Mouse (Mus musculus): ENCODE measurements around the gene Kmo.

Kmo gene

DNA sequence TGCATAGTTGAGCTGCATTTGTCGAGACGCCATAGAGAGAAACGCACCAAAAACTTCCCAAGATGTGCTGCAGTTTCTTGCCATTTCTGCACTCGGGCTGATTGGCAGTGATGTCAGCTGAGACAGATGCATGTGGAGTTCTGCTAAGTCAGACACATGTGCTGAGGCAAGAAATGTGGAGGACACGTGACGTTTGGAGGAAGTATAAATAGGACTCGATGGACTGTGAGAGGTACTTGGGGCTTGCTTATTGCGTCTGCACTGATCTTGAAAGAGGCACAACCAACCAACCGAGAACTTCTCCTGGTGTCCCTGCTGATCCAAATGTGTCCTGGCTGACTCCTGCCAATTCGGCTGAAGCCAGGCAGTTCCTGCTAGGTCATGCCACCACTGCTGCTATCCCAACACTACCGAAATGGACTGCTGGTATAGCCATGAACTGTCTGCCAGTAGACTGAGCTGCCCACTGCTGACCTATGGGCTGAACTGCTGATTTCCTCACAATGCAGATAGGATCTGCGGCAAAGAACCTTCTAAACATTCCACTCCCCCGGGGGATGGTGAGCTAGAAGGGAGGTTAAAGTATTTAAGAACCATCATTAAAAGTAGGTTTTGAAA lies at the start of gene Kmo:
Kmo (plus strand) TSS at position 568 of the 618 bp plus-strand sequence.
- no peak for DNase-seq (ENCODE audit: low spot score)

DNA sequence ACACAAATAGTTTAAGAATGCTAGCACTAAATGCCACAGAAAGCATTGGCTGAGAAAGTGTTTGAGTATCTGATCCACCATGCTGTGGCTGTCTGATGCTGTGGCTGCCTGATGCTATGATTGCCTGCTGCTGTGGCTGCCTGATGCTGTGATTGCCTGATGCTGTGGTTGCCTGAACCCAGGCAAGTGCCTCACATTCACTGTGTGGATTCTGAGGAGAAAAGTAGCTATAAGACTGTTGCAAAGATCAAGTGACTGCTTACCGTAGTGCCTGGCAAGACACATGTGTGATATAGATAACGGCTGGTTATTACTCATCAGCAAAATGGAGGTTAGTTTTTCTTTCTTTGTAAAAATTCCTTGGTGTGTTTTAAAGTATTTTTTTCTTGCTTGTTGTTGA lies 46.1 kb upstream of the Kmo start:
- DNase-seq (ENCODE audit: low spot score), result no peak

- no peak for DNase-seq (ENCODE audit: low spot score)
Observed at GRCm38 (mm10) chr1:175578425-175579096, 41.6 kb upstream of the Kmo start.

GRCm38 (mm10) chr1:175579598-175580235 lies 40.5 kb upstream of the Kmo start:
- no peak for DNase-seq (ENCODE audit: low spot score)

- DNase-seq (ENCODE audit: low spot score), result no peak
Observed at GRCm38 (mm10) chr1:175580346-175580745, 39.8 kb upstream of the Kmo start.

- no peak for DNase-seq (ENCODE audit: low spot score)
Observed at GRCm38 (mm10) chr1:175582799-175583198, 37.4 kb upstream of the Kmo start.

GRCm38 (mm10) chr1:175585267-175585666 lies 34.9 kb upstream of the Kmo start:
- DNase-seq (ENCODE audit: low spot score), result no peak

GRCm38 (mm10) chr1:175586656-175587055 lies 33.5 kb upstream of the Kmo start:
- no peak for DNase-seq (ENCODE audit: low spot score)

GRCm38 (mm10) chr1:175592832-175593231 lies 27.3 kb upstream of the Kmo start:
- no peak for DNase-seq (ENCODE audit: low spot score)

GRCm38 (mm10) chr1:175602231-175602630 lies 17.9 kb upstream of the Kmo start:
- DNase-seq (ENCODE audit: low spot score), result no peak

GRCm38 (mm10) chr1:175603390-175603789 lies 16.8 kb upstream of the Kmo start:
- DNase-seq (ENCODE audit: low spot score), result no peak

DNA sequence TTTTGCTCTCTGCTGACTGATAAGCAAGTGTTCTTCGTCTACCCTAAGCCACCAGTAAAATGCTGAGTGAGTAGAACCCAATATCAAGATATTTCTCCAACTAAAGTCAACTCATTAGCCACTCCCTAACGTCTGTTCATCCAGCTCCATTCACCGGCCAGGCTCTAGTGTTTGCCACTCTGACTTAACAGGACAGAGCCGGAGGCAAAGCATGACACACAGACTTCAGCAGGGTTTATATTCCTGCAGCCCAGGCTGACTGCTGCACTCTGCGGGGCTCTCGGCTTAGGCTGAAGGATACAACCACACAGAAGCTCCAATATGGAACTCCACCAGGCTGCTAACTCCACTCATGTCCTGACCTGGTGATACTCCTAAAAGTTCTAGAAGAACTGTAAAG lies 12.9 kb upstream of the Kmo start:
- DNase-seq (ENCODE audit: low spot score), result no peak

DNA sequence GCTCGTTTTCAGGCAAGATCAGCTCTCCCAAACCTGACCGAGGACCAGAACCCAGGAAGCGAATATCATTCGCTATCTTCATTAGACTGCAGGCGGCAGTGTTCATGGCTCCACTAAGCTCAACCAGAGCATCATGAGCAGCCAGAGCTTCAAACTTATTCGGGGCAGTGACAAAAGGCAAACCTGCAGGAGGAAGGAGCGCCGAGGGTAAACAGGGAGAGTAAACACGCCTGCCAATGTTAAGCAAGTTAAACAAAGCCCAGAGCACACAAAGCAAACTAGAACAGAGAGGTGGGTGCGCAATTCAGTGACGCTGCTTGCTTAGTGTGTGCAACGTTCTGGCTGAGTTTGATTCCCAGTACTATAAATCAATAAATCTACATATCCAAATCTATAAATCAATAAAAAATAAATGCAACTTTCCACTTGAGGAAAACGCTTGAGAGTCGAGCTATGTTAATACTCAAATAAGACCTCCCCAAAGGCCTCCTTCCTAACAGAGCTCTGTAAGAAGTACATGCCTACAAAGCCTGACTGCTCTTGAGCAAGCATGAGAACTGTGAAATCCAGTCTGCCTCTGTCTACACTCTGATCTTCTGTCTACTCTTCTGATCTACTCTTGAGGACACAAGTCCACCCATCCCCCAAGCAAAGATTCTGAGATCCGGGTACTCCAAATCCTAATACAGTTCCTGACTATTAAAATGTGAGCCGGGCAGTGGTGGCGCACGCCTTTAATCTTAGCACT lies 12.2 kb upstream of the Kmo start:
- DNase-seq (ENCODE audit: low spot score), result no peak

DNA sequence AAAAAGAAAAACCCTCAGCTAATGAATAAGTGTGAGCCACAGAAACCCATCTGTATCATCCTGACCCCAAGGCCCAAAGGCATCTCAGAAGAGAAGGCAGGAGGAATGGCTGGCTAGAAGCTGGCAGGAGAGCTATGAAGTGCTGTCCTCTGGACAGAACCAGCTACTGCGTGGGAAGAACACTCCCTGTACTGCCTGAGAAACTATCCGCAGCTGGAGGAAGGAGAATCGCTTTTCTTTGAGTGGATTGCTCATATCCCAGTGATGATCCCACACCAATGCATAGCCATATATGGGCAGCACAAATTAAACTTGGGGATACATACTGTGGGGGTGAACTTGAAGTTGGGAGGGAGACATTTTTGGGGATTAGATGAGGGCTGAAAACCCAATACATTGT lies 11.5 kb upstream of the Kmo start:
- no peak for DNase-seq (ENCODE audit: low spot score)

GRCm38 (mm10) chr1:175614992-175615391 lies 5.2 kb upstream of the Kmo start:
- no peak for DNase-seq (ENCODE audit: low spot score)

DNA sequence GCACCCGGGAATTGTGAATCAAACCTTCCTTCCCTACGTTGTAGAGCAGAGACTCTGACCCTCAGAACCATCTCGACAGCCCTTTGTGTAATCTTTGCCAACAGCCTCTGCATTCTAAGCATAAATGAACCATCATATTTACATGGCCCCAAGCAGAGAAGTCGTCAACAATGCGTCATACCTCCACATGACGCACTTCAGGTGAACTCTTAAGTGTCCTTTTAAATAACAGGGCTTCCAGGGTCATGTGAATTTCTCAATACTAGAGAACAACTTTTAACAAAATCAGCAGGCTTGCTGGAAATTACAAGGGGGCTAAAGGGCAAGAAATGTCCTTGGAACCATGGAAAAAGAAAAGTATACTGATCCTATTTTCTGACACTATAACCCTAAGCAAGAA lies 3.5 kb downstream of the Kmo start:
- no peak for DNase-seq (ENCODE audit: low spot score)

DNA sequence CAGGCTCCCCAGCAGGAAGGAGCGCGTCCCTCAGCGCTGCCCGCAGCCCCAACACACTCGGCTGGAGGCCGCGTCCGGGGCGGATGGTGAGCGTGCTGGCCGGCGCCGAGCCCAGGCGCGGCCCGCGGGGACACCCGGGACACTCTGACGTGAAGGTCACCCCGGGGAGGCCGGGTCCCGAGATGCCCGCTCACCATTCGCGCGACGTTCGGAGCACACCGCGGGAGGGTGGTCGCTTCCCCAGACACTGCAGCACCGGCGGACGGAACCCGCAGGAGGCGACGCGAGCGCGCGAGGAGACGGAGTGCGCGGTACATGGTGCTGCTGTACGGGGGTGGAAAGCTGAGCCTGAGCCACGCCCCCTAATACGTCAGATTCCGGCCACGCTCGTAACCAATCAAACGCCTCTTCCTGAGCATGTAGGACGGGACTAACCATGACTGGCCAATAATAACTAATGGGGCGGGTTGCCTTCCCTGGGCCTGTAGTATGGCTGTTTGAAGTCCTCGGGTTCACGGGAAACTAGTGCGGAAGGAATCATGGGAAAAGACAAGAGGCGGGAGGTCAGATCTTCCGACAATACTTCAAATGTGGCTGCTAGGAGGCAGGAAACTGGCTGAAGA lies 5.2 kb downstream of the Kmo start, which contains the start of gene Fh1:
Fh1 (minus strand) TSS at position 379 of the 623 bp plus-strand sequence.
- DNase-seq (ENCODE audit: low spot score), result peak; percentile 96

GRCm38 (mm10) chr1:175625990-175626692 lies 6.0 kb downstream of the Kmo start:
- DNase-seq (ENCODE audit: low spot score), result peak; percentile 38

DNA sequence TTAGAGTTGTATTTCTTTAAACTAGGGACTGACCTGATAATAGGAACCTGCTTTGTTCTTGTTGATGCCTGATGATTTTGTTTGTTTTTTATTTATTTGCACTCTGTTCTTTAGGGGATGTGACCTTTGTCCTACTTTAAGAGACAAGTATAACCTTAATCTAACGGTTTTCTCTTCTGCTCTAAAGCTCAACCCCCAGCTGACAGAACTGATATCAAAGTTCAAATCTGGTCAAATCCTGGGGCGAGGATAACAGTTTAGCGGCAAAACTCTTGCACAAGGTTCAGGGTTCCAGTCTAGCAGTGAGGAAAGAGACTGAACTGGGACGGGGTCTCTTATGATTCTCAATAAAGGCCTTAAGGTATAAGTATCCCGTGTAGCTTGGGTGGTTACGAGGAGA lies 9.1 kb downstream of the Kmo start:
- DNase-seq (ENCODE audit: low spot score), result no peak

GRCm38 (mm10) chr1:175630345-175630744 lies 10.2 kb downstream of the Kmo start:
- no peak for DNase-seq (ENCODE audit: low spot score)

DNA sequence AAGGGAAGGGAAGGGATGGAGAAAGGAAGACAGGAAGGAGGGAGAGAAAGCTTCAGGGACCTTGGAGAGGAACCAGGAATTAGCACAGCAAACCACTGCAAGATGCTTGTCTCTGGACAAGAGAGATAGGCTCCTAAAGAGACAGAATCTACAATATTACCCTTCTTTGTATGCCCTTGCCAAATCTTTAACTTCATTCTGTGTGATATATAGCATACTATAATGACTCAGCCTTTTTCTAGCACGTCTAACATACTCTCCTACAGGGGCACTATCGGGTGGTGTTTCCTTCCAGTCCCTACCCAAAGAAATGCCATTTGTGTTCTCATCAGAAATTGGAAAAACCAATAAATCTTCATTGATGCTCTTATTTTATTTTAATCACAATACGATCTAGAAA lies 10.9 kb downstream of the Kmo start:
- DNase-seq (ENCODE audit: low spot score), result no peak

Data from layer of hippocampus, adult 9-10 months (tissue).